Mouse (Mus musculus): ENCODE measurements around the gene Pibf1.

The Pibf1 gene

DNA sequence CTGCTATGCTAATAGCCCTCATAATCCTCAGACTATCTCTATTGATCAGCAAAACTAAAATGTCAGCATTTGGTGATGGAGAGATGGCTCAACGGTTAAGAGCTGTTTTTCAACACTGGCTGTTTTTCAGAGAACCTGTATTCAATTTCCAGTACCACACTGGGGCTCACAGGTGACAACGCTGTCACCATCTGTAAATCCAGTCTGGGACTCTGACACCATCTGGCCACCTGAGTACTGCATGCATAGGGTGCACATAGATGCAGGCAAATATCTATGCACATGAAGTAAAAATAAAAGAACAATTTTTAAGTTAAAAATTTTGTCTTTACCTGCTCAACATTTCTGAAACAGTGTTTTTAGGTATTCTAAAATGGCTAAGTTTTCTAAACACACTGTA, 40.8 kb downstream of the Pibf1 start:
- DNase-seq (ENCODE audit: extremely low read depth, insufficient read length, low spot score) = no peak

DNA sequence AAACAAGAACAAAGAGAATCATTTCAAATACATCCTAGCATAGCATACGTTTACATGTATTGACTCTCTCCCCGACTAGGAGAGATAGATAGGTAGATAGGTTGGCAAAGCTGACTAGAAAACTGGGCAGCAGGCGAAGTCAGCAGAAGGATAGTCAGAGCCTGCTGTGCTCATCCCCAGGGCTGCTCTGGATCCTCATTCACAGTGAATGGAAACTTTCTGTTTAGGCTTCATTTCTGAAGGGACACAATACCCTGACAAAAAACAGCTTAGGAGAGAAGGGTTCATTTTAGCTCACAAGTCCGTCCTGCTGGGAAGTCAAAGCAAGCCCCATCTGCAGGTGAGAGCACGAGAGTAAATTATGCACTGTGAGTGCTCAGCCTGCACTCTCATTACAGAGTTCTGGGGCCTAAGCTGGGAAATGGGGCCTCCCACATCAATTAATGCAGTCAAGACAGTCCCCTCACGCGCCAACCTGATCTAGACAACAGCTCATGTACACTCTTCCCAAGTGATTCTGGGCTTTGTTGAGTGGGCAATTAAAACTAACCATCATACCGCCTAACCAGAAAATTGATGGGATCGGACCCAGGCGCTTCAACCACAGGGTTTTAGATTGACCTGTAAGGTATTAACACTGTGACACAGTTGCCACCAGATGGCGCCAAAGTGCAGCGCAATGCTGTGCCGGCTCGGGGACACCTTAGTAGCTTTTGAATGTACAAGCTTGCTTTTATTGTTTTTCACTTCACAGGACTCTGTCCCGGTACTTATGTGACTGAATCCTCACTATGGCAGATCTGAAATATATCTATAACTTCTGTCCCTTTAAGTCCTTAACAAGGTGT, 42.8 kb downstream of the Pibf1 start:
- DNase-seq (ENCODE audit: extremely low read depth, insufficient read length, low spot score) = peak; percentile 44

DNA sequence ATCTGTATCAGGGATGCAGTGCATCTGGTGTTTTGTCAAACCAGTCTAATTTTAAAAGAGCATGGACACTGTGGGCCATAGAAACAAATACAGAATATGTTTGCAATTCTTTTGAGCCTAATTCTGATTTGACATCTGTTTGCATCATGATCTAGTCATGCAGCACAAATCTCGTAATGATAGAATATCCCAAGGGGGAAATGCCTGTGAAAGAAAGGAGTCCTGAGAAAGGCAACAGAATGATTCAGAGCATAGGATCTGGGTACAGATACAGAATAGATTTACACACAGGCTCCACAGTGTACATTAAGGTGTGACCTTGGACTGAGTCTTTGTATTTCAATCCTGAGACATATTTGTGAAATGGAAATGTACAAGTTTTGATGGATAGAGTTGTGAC, 47.6 kb downstream of the Pibf1 start:
- DNase-seq (ENCODE audit: extremely low read depth, insufficient read length, low spot score) = no peak

DNA sequence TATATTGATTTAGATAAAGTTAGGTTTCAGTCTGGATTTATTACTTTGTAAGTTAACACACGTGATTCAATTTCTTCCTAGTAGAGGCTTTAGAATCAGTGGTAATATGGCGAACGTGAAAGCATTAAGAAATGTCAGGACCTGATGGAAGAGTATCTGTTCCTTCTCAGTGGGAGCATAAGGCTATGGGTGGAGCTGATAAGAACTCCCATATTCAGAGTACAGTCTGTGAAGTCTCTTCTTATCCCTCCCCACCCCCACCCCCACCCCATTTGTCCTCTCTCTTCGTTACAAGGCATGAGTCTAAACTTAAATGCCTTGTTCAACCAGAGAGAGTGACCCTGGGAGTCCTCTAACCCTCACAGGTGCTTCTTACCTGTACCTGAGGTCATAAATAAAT, 53.5 kb downstream of the Pibf1 start:
- DNase-seq (ENCODE audit: extremely low read depth, insufficient read length, low spot score) = no peak

DNA sequence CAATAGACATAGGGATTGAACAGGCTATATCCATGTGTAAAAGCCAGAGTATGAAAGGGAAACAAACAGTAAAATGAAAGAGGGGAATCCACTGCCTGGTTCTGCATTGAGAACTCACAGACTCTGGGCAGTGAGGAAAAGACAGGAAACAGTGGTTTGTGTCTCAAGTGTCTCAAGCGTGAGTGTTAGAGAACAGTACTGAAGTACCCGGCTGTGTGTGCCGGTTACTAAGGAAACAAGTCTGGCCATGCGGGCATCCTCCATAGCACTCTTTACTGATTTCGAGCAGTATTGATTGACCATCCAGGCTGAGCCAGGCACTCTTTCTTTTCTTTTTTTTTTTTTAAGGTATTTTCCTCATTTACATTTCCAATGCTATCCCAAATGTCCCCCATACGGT, 60.7 kb downstream of the Pibf1 start:
- no peak for DNase-seq (ENCODE audit: extremely low read depth, insufficient read length, low spot score)

DNA sequence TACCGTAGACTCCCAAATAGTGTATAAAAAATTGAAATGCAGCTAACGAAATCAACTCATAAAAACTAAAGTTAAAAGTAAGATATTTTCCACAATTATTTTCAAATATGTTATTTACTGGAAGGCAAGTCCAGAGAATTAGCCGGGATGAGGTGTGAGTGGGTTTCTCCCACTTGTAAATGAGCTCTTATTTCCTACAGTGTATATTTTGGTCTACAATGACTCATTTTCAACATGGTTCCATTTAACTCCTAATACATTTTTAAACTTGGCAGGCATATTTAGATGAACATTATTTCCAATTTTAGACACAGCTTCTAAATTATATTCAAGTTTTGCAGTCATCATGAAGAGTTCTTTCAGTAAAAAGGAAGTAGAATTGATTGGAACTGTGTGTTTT, 63.8 kb downstream of the Pibf1 start:
- no peak for DNase-seq (ENCODE audit: extremely low read depth, insufficient read length, low spot score)

DNA sequence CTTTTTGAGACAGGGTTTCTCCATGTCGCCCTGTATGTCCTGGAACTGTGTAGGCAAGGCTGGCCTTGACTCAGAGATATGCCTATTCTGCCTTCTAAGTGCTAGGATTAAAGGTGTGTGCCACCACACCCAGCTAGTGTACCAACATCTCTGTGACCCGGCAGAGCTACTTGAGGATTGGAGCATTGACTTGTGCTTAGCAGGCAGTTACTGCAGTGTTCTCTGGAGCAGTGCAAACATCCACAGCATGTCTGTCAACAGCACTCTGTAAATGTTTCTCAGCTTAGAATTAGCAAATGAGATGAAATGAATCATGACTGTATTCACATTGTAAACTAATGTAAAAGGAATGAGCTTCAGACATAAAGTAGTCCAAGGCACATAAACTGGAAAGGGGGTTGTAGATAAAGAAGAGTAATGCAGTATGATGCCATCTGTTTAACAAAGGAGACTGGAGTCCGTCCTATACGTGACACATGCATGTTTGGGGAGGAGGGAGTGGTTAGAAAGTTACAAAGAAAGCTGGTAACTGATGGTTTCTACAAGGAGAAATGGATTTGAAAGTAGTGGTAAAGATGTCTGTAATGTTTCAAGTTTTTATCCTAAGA, 75.0 kb downstream of the Pibf1 start:
- no peak for DNase-seq (ENCODE audit: extremely low read depth, insufficient read length, low spot score)

DNA sequence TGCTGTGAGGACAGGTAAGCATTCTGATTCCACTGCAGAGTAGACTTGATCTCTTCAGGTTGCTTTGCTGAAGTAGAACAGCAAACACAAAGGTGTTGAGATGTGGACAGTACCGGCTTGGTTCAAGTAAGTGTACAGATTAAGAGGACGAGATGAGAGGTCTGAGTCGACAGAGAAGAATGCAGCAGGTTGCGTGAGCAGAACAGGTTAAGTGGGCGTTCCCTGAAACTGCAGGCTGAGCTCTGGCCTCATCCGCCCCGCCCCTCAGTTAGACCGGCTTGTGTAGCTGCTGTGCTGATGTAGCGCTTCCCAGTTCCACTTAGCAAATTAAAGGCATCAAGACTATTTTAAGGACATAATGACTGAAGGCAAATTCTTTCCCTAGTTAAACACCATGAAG, 77.3 kb downstream of the Pibf1 start:
- no peak for DNase-seq (ENCODE audit: extremely low read depth, insufficient read length, low spot score)

DNA sequence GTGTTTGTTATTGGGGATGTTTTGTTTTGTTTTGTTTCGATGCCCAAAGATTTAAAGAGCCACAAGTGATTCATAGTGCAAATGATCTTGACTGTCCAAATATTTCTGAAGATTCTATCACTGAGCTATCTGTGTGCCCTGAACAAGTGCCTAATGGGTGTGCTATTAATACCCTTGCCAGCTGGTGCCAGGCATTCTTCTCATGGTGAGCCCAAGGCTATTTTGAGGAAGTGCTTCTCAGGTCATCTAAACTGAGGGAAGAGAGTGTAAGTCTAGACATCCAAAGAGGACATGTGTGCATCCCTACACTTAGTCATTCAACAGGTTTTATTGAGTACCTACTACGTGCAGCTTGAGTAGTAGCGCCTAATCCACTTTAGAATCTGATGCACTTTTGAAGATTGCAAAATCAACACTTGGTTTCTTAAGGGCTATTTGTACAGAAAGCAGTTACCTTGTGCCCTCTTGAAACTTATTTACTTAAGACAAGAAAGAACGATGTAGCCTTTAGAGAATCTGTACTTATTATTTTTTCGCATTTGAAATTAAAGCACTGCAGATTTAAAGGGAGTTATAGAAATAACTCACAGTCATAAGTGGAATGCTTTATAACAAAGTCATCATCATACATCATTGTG, 91.0 kb downstream of the Pibf1 start:
- DNase-seq (ENCODE audit: extremely low read depth, insufficient read length, low spot score) = no peak

DNA sequence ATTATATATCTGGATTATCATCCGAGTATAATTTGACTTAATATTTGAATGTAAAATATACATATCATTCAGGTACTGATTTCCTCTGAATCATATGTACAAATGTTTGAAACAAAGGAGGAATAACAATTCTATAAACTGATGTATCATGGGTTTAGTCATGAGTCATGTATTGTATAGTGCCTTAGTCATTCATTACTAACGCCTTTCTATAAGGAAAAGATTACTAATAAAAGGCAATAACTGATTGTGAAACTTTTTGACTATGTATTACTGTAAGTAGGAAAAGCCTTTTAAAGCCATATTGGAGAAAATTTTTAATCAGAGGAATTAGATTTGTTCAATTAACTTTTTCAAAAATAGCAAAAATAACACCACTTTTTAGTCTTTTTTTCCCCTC, 106.6 kb downstream of the Pibf1 start:
- DNase-seq (ENCODE audit: extremely low read depth, insufficient read length, low spot score) = no peak

DNA sequence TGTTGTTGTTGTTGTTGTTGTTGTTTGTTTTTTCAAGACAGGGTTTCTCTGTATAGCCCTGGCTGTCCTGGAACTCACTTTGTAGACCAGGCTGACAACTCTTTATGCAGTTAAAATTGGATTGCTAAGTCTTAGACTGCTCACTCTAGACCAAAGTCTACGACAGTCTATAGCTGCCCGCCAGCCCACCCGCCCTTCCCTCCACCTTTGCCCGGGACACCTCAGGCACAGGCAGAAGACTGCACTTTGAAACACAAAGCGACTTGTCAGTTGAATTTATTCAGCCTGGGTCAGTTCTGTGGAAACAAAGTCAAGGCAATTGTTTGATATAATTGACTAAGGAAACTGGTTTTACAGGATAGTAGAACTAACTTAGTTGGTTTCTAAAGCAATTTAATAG, 107.4 kb downstream of the Pibf1 start:
- DNase-seq (ENCODE audit: extremely low read depth, insufficient read length, low spot score) = no peak

DNA sequence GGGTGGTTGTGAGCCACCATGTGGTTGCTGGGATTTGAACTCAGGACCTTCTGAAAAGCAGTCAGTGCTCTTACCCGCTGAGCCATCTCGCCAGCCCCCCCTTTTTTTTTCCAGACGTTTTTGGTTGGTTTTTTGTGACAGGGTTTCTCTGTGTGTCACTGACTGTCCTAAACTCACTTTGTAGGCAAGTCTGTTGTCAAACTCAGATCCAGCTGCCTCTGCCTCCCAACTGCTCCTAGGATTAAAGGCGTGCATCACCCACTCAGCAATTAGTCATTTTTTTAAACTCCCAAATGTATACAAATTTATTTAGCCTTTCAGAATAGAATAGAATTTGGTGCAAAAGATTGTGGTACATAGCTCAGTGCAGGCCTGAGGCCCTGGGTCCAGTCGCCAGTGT, 111.2 kb downstream of the Pibf1 start:
- DNase-seq (ENCODE audit: extremely low read depth, insufficient read length, low spot score) = no peak

DNA sequence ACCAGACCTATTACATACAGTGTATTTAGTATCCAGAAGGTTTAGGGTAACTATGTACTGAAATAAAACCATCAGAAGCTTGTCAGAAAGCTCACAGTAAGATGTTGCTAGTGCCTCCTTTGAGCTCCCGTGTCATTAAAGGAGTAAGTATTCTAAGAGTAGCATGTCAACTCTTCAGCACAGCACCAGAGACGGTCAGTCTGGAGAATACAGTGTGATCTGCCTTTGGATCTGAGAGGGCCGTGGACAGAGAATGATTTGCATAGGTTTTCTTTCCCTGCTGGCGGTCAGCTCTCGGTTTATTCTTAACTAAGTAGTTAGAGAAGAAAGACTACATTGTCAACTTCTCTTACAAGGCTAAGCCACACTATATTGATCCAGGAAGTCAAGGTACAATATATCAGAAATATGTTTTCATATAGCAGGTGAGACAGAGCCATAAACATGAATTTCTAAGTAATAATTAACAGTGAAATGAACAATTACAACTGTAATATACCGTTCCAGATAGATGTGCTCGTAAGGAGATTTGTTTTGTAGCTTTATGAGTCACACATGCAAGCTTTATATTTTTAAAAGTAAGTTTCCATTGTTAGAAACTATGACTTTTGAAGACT, 119.3 kb downstream of the Pibf1 start:
- no peak for DNase-seq (ENCODE audit: extremely low read depth, insufficient read length, low spot score)

DNA sequence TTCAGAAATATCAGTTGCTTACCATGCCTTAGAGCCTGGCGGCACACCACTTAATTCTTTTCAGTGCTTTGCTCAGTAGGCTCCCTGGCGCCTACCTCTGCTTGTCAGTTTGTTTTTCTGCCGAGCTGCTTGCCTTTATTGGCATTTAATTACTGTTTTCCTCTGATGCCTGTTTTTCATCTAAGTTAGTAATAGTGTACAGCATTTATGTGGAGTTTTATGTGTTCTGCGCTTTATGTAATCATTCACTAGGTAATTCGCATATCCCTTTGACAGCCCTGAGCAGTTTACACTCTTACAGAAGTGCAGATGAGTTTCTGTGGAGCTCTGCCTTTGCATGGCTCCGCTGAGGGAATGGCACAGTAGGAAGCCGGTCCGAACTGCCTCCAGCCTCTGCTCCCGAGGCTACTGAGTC, 120.5 kb downstream of the Pibf1 start:
- DNase-seq (ENCODE audit: extremely low read depth, insufficient read length, low spot score) = no peak

DNA sequence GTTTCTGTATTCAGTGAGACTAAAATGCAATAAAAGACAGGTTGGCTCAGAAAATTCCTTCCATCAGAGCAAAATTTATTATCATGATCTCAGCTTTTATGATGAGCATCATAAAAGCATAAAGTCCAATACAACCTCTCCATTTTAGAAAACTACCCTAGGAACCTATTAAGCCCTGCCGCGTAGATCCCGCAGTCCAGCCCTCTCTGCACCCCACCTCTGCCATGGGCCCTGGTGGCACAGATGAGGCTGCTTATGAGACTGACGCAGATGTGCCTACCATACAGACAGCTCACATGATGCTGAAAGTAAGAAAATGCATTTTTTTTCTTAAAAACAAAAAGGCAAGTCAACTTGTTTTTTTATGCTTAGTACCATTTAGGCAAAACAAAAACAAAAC, 126.7 kb downstream of the Pibf1 start:
- DNase-seq (ENCODE audit: extremely low read depth, insufficient read length, low spot score) = no peak

DNA sequence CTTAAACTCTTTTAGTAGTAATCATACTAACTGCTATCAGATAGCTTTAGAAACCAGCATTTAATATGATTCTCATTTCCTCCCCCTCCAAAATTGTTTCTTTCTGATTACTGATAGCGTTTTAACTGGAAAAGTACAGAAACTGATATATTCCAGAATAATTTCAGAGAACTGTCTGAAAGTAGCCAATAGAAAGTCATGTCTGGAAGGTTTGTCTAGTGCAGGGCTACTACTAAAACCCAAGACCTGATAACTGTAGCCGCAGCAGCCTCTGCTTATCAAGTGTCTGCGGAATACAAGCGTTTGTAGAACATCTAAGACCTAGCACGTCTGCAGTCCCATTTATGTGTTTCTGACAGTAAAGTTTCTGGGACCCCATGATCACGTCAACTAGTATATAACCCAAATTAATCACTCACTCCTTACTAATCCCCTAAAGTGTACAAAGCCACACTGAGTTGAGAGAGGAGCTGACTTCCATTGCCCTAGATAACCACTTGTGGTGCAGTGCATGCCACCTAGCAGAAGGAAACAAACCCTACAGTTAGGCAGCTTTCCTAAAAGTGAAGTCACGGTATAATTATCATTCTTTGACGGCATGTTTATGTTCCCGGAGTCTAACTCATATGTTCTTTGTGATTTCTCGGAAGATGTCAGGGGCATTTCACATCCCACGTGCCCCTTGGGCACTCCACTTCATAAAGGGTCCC, 130.0 kb downstream of the Pibf1 start:
- DNase-seq (ENCODE audit: extremely low read depth, insufficient read length, low spot score) = no peak

DNA sequence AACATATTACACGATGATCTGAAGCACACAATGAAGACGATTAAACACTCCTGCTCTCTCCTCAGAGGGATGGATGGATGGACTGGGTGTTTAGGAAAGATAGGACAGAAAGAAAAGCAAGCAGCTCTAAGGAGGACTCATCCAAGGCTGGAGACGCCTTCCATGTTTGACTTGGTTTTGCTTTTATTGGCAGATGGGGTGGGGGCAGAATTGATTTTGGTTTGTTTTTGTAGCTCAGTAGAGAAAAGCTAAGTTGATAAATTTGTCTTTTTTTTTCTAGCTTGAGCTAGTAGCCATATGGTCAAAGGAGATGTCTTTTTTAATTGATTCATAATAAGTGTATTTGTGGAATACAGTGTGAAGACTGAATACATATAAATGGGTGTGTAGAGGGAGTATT, 133.8 kb downstream of the Pibf1 start:
- DNase-seq (ENCODE audit: extremely low read depth, insufficient read length, low spot score) = no peak

DNA sequence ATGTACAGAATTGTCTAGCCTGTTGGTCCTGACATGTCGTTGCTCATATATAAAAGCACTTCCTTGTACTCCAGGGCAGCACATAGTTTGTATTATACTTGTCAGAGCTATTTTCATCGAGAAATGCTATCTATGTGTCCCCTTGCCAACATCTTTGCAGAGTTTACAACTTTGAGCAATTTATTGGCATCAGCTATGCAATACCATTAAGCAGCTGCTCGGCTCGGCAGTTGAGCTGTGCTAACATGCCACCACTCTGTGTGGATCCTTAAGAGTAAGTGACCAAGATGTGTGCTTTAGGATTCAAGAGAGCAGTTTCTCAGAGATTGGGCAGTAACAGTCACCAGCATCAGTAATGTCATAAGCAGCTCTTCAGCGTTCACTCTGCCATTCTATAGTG, 137.9 kb downstream of the Pibf1 start:
- no peak for DNase-seq (ENCODE audit: extremely low read depth, insufficient read length, low spot score)

DNA sequence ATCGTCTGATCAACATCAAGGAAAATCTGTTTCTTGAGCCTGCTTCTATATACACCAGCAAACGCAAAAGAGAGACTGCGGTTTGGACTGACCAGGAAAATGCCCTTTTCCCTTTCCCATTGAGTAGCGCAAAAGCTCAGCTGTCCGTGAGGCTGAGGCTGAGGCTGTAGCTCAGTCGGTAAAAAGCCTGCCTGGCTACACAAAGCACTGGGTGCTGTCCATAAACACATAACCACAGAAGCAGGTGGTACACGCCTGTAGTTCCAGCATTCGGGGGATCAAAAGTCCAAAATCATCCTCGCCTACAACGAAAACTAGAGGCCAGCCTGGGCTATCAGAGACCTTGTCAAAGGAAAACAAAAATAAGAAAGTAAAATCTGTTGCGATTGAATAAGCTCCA, 141.3 kb downstream of the Pibf1 start:
- no peak for DNase-seq (ENCODE audit: extremely low read depth, insufficient read length, low spot score)

DNA sequence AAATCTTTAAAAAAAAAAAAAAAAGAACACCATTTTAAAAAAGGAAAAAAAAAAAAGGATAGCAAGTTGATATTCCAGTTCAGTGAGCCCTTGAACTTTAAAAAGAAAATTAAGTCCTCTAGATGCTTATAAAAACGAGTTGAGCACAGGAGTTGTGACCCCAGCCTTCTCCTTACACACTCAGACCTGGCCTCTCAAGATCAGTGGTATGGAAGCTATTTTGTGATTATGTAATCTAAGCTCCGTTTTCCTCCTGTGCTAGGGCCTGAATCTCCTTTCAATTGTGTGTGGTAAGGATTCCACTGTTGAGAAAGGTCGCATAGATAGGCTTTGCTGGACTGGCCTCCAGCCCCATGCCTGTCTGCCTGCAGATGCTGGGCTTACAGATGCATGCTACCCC, 145.3 kb downstream of the Pibf1 start:
- DNase-seq (ENCODE audit: extremely low read depth, insufficient read length, low spot score) = no peak

DNA sequence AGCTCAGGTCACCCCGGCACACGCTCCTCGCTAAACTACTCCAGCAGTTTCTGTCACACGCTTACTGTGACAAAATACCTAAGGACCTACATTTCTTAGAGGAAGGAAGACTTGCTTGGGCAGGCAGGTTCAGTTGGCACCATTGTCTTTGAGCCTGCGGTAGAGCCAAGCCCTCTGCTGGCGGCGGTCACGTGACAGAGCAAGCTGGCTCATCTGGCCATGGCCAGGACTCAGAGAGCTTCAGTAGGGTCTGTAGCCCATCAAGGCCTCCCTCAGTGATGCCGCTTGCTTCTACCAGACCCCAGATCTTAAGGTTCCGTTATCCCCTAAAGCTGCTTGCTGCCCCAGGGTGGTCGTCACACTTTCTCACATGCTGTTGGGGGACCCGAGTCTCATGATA, 162.8 kb downstream of the Pibf1 start:
- no peak for DNase-seq (ENCODE audit: extremely low read depth, insufficient read length, low spot score)

All from 3134 (cell line).